Mouse (Mus musculus) kidney, adult 2 months (tissue): ENCODE data around the gene Bmpr2. TPM values are rescaled to one million over a fixed set of nuclear protein-coding genes. Genes with fewer than 3 reads are reported as not detected.

Experiments used
- DNase-seq: peaks from one replicate; pipeline ENCODE4 v3.0.0; 2021
- H3K27ac ChIP-seq: fragments of 200-500 bp; 2 replicates; pipeline ENCODE4 v1.5.1; 2012; ENCODE audit warnings: low read depth, low read length, control low read depth, inconsistent platforms; ENCODE audit not compliant: insufficient read depth
- H3K27me3 ChIP-seq: fragments of 200-500 bp; replicated peaks from 2 replicates; pipeline ENCODE4 v1.6.1; 2012; ENCODE audit warnings: mild to moderate bottlenecking, moderate library complexity, low read length, inconsistent platforms; ENCODE audit not compliant: control insufficient read depth, insufficient read depth
- H3K36me3 ChIP-seq: fragments of 200-500 bp; 2 replicates; pipeline ENCODE4 v1.6.1; 2012; ENCODE audit warnings: mild to moderate bottlenecking, moderate library complexity, low read length, inconsistent platforms; ENCODE audit not compliant: control insufficient read depth, insufficient read depth
- H3K4me1 ChIP-seq: fragments of 200-500 bp; 2 replicates; pipeline ENCODE4 v1.6.1; 2011; ENCODE audit warnings: low read length; ENCODE audit not compliant: control insufficient read depth, insufficient read depth
- H3K4me3 ChIP-seq: fragments of 200-500 bp; 2 replicates; pipeline ENCODE4 v1.5.1; 2011; ENCODE audit warnings: mild to moderate bottlenecking, low read depth, low read length, control low read depth; ENCODE audit not compliant: insufficient read depth
- CTCF ChIP-seq: fragments of 200-500 bp; conservative IDR thresholded peaks from 2 replicates; pipeline ENCODE4 v1.5.1; 2011; ENCODE audit warnings: low read depth, mild to moderate bottlenecking, control low read depth, low read length, moderate library complexity, mixed read lengths; ENCODE audit not compliant: insufficient read depth, insufficient read length
- POLR2A ChIP-seq: fragments of 200-500 bp; IDR thresholded peaks from one replicate; pipeline ENCODE4 v1.6.1; 2011; ENCODE audit warnings: low read depth, low read length, control low read depth
- WGBS: fragments of 180-500 bp; shearing (Covaris S2); methylation state at CpG from one replicate; pipeline ENCODE4 v1.1.7; 2018; 5-methylcytosine and 5-hydroxymethylcytosine counted together
- polyA plus RNA-seq: library from polyadenylated mRNA; depleted of rRNA; stranded (reverse); fragments of >200 nt; gene quantifications from 2 replicates; pipeline ENCODE4 v1.2.3, GENCODE M21; 2012

Bmpr2 gene
- polyA plus RNA-seq, 1 experiment = 8.1 TPM

GRCm38 (mm10) chr1:59915843-59916610 is 152.8 kb downstream of the Bmpr2 start:
- Histone ChIP-seq H3K36me3 (no peaks in the 10 kb centered on the region), H3K4me3 (peak overlapping the region; percentile 5), H3K27me3 (no peaks in the 10 kb centered on the region), H3K4me1 (peaks cover 11% of the 10 kb centered on the region; the same call in 1 of the 2 replicates), H3K27ac (peak overlapping the region; percentile 62)
- DNase-seq = peak; percentile 54
- TF ChIP-seq CTCF (no peak), POLR2A (no peak)
- WGBS = 24% methylated on average over 10 of the region's 10 CpGs

- Histone ChIP-seq H3K4me1 (peaks cover 13% of the 10 kb centered on the region; the same call in 1 of the 2 replicates), H3K27ac (no peak overlapping the region), H3K4me3 (no peak overlapping the region), H3K36me3 (no peaks in the 10 kb centered on the region), H3K27me3 (no peaks in the 10 kb centered on the region)
- WGBS = 73% methylated on average over 3 of the region's 3 CpGs
- no peak for DNase-seq
- TF ChIP-seq POLR2A (no peak), CTCF (no peak)
Observed at GRCm38 (mm10) chr1:59917401-59917800, 154.2 kb downstream of the Bmpr2 start.

- Histone ChIP-seq H3K27ac (no peak overlapping the region), H3K27me3 (no peaks in the 10 kb centered on the region), H3K4me1 (peaks cover 13% of the 10 kb centered on the region; the same call in 1 of the 2 replicates), H3K36me3 (no peaks in the 10 kb centered on the region), H3K4me3 (no peak overlapping the region)
- no peak for TF ChIP-seq CTCF
- TF ChIP-seq POLR2A = no peak
- no peak for DNase-seq
Observed at GRCm38 (mm10) chr1:59918075-59918474, 154.9 kb downstream of the Bmpr2 start.

GRCm38 (mm10) chr1:59923201-59923600 is 160.0 kb downstream of the Bmpr2 start:
- Histone ChIP-seq H3K27me3 (no peaks in the 10 kb centered on the region), H3K4me1 (peaks cover 6% of the 10 kb centered on the region), H3K4me3 (no peak overlapping the region), H3K27ac (no peak overlapping the region), H3K36me3 (no peaks in the 10 kb centered on the region)
- DNase-seq = peak; percentile 63
- 49% methylated on average over 1 of the region's 1 CpGs for WGBS
- no peak for TF ChIP-seq POLR2A
- no peak for TF ChIP-seq CTCF

- Histone ChIP-seq H3K27ac (no peak overlapping the region), H3K4me3 (no peak overlapping the region), H3K36me3 (no peaks in the 10 kb centered on the region), H3K4me1 (peaks cover 6% of the 10 kb centered on the region), H3K27me3 (no peaks in the 10 kb centered on the region)
- no peak for DNase-seq
- TF ChIP-seq POLR2A (no peak), CTCF (no peak)
- 70% methylated on average over 1 of the region's 1 CpGs for WGBS
Observed at GRCm38 (mm10) chr1:59923673-59924072, 160.5 kb downstream of the Bmpr2 start.

- H3K27ac ChIP-seq = no peak overlapping the region
- H3K4me1 ChIP-seq = peaks cover 6% of the 10 kb centered on the region
- no peak overlapping the region for H3K4me3 ChIP-seq
- 88% methylated on average over 2 of the region's 2 CpGs for WGBS
- no peaks in the 10 kb centered on the region for H3K27me3 ChIP-seq
- no peak for DNase-seq
- no peaks in the 10 kb centered on the region for H3K36me3 ChIP-seq
- no peak for TF ChIP-seq CTCF
- no peak for TF ChIP-seq POLR2A
Observed at GRCm38 (mm10) chr1:59924411-59924810, 161.2 kb downstream of the Bmpr2 start.

- Histone ChIP-seq H3K4me3 (no peak overlapping the region), H3K4me1 (peaks cover 7% of the 10 kb centered on the region), H3K27me3 (no peaks in the 10 kb centered on the region), H3K27ac (no peak overlapping the region), H3K36me3 (no peaks in the 10 kb centered on the region)
- TF ChIP-seq CTCF (no peak), POLR2A (no peak)
- no peak for DNase-seq
- 84% methylated on average over 3 of the region's 3 CpGs for WGBS
Observed at GRCm38 (mm10) chr1:59926021-59926672, 162.9 kb downstream of the Bmpr2 start.
